Mouse (Mus musculus): ENCODE measurements around the gene Rgs7.

Rgs7 gene

DNA sequence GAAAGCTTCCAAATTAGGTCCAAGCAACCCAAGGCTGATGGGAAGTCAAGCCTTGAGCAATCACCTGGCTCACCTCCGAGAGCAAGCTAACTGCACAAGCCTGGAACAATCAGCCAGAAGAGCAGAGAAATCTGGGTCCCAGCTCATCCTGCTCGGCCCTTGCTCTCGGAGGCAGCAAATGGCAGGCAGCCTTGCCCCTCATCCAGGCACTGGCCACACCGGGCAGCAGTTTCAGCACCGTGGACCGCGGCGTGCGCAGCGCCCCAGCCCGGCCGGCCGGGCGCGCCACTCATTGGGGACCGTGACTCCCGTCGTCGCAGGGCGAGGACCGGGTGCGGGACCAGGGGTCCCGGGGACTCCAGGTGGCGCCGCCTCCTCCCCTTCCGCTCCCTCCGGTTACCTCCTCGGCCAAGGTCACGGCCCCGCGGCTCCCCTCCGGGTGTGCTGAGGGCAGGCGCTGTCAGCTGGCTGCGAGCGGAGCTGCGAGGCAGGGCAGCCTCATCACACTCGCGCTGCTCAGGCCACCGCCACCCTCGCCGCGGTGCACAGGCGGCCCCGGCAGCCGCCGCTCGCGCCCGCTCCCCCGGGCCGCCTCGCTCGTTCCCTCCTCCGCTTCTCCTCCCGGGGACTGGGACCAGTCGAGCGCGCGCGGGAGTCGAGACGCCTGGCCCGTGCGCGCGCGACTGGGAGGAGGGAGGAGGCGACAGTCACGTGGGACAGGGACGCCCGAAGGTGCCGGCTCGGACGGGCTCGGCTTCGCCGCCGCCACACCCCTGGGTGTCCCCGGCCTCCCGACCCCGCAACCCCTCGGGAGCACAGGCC, at the start of gene Rgs7:
Rgs7 (minus strand) TSS at position 640 of the 822 bp plus-strand sequence.
- peak; percentile 42 to 74 for DNase-seq

DNA sequence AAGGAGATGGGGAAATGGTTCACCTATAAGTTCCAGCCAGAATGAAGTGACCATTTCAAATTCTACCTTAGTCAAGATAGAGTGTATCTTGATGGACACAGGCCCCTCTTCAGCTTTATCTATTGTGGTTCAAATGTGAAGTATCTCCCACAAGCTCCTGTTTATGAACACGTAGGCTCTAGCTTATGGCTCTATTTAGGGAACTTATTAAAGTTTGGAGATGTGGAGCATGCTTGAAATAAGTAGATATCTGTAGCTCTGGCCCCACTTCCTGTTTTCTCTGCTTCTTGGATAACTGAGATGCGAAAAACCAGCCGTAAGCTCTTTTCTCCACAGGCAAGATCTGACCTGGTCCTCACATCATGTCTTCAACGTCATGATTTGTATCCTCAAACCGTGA, 48.4 kb upstream of the Rgs7 start:
- DNase-seq: no peak

DNA sequence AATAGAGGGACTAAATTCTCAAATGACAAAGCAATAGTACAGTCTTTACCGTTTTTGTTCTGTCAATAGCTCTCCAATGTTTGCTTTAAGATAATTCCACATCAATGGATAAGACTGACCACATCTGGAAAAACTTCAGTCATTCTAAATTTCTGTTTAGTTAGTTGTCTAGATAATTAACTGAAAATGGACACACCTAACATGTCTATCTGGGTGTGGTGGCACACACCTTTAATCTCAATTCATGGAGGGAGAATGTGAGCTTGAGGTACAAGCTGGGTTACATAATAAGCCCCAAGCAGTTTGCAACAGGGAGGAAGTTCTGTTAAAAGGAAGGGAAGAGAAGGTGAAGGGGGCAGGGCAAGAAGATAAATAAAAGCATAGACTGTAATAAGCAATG, 45.0 kb upstream of the Rgs7 start:
- DNase-seq: no peak

DNA sequence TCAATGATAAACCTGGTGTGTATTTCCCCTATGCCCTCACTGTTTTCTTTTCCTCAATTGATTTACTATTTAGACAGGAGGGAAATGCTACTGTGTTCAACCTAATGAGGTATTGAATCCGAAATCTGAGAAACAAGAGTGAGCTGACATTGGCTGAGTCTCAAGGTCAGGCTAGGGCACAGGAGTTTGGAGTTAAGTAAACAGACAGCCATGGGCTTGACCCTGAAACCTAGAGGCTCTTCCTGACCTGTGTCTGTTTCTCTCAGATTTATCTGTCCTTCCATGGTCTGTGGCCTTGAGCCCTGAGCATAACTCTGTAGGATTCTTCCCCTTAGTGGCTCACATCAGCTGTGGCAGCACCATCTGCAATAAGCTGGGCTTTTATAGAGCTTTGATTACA, 37.6 kb upstream of the Rgs7 start:
- no peak for DNase-seq

DNA sequence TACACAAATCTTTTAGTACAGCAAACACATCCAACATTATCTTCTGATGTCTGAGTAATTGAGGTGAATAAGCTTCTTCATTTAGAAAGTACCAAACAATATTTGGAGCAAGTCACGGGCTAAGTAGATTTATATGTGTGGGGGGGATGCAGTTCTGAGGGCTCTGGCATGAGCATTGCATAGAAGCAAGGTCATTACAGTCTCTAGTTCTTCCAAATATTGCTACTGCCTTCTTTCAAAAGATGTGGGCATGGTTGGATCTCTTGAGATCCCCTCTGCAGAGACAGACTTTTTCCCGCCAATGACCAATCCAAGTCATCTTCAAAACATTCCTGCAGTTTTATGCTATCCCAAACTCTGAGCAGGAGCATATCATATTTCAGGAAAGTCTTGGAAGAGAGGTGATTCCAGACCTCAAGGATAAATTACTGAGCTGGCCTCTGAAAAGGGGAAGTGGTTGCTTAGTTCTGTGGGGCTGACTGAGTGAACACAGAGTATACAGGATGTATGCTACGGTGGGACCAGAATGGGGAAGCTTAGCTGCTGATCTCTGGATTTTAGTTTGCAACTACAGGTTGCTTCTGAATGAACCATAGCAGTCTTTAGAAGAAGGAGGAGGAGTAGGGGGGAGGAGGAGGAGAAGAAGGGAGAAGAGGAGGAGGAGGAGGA, 32.5 kb upstream of the Rgs7 start:
- DNase-seq: no peak

DNA sequence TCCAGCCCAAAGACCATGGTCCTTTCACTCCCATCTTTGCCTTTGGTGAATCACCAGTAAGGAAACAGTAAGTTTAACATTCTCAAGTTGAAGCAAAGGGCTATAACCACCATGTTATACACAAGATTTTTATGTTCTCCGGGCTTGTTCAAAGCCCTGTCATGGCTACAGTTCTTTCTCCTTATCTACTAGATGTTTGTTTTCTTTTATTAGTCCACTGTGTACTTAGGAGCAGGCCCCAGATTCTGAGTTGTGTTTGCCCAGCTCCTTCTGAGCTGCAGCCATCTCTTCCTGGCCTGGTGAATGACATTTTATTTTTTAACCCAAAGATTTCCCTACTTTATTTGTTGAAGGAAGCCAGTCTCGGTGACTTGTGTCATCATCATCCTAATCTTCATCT, 31.3 kb upstream of the Rgs7 start:
- no peak for DNase-seq

DNA sequence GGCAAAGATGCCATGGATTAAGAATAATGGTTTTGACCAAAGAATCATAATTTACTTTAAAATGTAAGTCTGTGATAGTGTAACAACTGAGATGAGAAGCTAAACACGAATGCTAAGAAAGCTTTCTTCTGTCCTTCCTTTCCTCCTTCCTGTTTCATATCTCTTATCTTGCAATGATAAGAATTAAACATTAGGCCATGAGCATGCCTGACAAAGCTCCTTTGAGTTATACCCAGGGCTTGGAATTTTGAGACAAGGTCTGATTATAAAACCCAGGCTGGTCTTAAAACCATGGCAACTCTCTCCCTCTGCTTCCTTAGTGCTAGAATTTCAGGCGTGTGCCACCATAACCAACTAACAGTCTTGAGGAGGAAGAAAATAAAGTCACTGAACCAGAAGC, 22.2 kb upstream of the Rgs7 start:
- DNase-seq: no peak

DNA sequence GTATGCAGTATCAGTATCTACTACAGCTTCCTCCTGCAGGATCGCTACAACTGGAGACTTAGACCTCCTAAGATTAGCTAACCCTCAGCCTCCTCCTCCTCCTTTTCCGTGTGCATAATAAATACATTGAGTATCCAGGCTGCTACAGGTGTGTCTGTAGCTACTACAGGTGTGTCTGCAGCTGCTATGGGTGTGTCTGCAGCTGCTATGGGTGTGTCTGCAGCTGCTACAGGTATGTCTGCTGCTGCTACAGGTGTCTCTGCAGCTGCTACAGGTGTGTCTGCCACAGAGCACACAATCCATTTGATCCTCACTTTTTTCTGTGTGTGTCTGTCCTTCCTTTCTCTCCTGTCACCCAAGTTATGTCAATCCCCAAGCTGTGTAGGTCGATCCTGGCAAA, 19.9 kb upstream of the Rgs7 start:
- DNase-seq: no peak

DNA sequence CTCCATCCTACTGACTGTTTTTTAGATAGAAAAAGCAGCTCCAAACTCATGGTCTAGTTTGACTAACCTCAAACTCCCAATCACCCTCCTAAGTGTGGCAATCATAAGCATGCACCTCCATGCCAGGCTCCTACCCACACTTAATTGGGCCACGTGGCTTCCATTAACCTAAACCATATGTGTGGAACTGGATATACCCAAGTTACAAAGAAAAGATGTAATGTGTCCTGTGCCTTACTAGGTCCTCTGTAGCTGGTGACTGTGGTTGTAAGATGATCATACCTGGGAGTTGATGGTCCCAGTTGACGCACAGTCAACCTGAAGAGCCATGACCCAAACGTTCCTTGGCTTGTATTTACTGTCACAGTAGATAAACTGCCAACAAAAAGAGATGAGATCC, 17.7 kb upstream of the Rgs7 start:
- no peak for DNase-seq

DNA sequence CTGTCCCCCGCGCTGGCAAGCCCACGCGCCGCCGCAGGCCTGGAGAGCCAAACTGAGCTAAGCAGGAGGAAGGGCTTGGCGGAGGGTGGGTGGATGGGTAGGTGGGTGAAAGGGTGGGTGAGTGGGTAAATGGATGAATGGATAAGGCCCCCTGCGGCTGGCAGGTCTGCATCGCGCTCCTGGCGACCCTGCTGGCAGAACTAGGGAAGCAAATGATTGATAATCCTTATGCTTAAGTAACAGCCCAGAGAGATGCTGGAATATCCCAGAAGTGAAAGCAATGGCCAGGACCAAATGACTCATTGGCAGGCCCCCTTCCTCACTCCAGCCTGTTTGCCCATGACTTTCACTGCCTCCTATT, 363 bp upstream of the Rgs7 start:
- no peak for DNase-seq

DNA sequence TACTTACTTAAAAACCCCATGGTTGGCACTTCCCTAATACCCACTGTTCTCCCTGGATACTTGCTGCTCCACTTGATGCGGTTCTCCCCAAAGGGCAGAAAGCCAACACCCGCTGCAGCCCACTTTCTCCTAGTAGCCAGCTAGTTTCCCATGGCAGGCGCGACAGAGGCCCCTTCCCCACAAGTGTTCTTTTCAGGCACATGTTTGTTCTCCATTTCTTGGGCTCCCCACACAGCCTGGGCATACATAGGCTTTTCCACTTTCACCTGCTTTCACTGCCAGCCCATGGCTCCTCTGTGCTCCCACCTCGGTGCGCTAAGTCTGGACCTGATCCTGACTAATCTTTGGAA, 814 bp downstream of the Rgs7 start:
- DNase-seq: no peak

DNA sequence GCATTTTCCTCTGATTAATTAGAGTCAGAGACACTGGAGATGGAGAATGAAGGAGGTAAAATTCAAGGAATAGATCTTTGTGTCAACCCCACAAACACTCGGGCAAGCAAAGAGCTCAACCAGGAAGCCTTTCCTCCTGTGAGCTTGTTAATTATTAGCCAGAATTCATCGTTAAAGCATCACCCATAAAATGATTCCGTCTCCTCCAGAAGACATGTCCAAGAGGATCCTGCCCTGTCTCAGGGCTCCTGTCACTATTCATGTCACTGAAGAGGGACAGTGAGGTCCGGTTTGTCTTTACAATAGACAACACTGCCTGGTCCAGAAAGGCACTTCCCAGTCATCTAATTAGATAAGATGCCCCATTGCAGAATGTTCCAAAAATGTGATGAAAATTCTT, 7.2 kb downstream of the Rgs7 start:
- no peak for DNase-seq

DNA sequence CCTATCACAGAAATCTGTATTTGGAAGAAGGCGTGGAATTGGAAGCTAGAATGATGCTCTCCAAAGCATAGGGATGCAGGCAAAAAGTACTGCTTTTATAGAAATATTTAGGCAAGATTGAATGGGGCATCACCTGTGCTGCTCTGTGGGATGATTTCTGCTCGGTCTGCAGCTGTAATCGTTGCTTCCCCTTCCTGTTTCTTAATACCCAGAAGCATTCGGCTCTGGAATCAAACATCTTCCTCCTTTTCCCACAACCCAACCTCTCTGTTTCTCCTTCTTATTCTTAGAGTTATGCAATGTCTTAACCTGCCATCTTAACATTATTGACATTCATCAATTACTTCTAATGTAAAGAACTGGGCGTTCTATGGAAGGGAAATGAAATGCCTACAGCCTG, 19.2 kb downstream of the Rgs7 start:
- DNase-seq: no peak

DNA sequence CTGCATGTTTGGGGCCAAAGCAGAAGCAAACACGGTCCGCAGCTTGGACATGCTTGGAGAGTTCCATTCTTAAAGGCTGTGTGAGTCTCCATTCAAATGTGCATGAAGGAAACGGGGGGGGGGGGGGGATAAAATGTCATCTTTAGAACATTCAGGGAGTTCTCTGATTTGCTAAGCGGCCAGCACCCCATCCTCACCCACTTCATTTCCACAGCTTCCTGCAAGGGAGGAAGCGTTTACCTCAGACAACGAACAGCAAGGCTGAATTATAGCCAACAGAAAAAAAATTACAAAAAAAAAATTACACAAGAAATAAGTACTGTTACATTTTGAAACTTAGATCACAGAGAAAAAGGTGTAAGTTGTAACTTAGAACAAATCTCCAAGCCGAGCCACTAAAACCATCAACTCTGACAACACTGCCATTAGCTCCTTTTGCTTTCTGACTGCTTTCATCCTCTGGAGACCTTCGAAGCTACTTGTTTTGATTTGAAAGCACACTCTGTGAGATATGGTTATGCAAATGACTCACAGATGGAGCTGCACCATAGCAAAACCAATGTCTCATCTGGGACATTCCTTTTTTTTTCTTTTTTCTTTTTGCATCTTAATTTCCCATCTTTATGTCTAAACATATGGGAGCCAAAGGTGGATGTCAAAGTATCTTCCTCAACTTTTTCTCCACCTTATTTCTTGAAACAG, 23.1 kb downstream of the Rgs7 start:
- DNase-seq: no peak

DNA sequence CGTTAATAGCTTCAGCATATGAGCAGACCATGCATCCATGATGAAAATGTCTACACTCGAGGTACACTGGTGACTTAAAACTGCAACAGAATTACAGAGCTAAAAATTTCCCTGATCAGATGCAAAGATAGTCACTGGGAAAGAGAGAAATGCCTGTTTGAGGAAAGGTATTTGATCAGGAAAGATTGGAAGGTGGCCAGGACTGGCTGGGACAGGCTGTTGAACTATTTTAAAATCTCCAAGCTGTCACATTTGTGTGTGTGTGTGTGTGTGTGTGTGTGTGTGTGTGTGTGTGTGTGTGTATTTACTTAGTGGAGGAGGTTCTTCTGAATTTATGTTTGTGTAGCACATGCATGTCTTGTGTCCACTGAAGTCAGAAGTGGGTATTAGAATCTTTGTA, 27.7 kb downstream of the Rgs7 start:
- DNase-seq: no peak

DNA sequence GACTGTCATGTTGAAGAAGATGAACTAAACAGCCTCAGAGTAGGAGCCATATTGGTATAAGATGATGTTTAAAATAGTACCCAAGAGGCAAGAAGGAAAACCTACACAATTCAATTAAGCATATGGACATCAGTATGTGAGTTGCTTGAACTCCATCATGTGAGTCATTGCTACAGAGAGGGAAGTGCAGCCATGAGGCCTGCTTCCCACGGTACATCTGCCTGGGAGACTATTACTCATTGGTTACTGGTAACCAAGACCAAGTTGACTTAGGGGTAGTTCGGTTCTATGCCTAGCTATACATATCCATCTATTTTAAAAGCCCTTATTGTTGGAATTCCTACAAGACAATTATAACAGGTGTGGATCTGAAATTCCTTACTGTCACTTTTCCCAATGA, 29.9 kb downstream of the Rgs7 start:
- no peak for DNase-seq

DNA sequence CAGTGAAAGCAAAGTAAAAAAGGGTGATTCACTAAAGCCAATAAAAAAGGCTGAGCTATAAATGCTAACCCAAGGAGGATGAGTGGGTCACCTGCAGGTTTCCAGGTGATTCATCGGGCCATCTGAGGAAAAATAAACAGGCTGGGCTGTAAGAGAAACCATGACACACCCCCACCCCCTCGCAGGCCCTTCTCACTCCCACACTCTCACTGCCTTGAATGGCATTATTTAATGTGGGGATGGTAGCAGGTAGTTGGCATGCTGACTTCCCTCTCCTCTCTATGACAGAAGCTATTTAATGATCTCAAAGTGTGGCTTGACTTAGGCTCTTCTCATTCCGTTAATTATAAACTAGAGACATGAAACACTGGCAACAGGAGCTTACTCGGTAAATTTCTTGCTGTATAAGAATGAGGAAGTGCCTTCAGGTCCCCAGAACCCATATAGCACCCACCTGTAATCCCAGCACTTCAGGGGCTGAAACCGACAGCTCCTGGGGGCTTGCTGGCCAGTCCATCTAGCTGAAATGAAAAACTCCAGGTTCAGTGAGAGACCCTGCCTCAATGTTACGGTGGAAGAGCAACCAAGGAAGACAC, 38.2 kb downstream of the Rgs7 start:
- no peak for DNase-seq

DNA sequence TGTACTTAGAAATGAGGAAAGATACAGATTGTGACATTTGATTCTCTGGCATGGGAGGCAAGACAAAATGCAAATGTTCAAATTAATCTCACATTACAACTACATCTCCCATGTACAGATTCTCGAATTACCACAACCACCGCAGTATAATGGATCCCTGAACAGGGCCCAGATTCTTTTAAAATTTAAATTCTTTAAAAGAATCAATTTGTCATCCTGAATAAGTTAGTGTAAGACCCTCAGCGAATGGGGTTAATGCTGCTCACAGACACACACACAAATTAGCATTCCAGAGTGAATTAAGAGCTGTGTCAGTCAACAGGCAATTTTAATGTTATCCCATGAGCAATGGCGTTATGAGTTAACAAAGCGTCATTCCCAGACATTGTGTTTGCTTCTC, 44.3 kb downstream of the Rgs7 start:
- no peak for DNase-seq

DNA sequence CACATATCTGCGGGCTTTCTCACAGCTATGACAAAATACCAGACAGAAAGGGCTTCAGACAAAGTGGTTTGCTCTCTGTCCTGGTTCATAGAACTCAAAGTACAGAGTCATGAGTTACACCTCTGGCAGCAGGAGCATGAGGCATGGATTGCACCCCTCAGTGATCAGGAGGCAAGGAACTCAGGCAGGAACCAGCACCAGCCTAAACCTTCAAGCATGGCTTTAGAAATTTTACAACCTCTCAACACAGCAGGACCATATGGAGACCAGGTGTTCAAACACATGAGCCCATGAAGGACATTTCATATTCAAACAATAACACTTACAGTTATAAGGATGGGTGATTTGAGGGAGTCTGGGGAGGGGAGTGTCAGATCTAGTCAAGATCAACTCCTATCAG, 49.4 kb downstream of the Rgs7 start:
- no peak for DNase-seq

DNA sequence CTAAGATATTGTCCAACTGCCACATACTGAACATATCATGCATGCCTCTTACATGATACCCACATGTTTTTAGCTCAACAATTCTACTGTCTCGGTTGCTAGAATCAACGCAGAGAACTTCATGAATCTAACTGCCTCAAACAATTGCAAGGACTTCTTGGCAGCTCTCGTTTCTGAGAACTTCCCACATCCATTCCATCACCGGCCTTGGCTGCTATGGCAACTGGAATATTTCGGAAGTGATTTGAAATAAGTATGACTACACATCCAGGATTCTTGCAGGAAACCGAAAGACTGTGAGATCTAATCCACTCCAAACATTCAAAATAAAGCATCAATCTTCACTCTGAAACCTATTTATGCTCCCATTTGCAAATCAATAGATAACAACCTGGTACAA, 50.3 kb downstream of the Rgs7 start:
- DNase-seq: no peak

DNA sequence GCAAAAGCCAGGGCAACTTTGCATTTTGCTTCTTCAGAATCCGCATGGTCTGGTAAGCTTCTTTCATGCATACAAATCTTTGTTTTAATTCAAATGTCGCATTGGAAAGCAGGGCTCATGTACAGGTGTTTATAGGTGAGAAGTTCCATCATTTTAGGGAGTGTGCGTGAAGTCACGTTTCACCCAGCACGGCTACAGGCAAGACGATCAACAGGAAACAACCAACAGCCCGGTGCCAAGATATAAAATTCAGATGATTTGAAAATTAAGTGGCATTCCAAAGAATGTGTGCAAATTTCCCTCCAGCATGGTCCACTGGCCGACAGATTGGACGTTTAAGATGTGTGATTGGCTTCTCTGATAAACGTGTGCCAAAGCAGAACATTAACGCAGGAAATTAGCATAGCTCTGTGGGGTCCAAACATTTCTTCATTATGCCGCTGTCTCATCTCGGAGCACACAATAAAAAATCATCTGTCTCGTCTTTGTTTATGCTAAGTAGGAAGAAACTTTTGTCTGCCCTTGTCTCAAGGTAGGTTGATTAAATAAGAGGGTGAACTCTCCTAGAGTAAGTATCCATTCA, 58.6 kb downstream of the Rgs7 start:
- no peak for DNase-seq

DNA sequence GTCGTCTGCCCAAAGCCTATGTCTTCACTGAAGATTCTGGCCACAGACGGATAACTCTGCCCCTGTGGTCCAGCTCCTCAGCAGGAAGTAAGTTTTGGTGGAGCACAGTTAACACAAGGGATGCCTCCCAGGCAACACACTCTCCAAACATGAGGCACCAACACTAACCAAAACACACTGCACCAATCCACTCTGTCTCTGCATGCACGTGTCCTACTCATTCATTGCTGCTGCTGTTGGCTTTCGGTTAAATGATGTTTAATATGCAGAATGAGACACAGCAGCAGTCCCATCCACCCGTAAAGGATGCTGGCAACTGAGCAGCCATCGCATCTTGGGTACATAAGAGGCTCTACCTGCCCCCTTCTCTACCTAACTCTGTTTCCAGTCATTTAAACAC, 59.2 kb downstream of the Rgs7 start:
- no peak for DNase-seq

DNA sequence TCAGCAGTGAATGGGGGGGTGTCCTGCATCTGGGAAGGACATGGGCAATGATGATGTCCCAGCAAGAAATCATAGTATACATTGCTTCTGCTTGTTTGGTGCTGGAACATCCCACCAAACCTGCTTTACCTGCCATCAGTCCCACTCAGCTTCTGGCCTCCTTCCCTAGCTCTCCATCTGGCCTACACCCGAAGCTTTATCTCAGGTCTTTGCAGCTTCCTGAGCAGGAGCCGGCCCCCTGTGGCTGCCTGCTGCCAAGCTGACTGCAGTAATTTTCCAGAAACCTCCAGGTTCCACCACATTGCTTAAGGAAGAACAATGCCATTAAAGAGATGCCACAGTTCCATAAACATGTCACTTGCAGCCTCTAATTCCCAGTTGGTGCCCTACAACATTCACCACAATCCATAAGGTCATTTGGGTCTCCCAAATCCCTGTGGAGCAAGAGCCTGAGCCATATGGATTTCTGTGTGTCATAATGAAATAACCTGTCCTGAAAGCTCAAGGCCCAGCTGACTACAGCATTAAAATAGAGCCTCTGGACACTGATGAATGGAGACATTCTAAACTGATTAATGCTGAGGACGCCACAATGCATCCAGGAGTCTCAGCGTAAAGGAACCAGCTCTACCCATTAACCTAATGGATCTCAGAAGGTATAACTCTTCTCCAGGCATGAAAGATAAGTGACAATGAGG, 60.8 kb downstream of the Rgs7 start:
- DNase-seq: no peak
